Mouse (Mus musculus): ENCODE data around the gene Cap1. TPM values are rescaled to one million over a fixed set of nuclear protein-coding genes. Genes with fewer than 3 reads are reported as not detected.

The Cap1 gene
- polyA plus RNA-seq, 1 experiment from 2014 or later: 43.1 TPM

DNA sequence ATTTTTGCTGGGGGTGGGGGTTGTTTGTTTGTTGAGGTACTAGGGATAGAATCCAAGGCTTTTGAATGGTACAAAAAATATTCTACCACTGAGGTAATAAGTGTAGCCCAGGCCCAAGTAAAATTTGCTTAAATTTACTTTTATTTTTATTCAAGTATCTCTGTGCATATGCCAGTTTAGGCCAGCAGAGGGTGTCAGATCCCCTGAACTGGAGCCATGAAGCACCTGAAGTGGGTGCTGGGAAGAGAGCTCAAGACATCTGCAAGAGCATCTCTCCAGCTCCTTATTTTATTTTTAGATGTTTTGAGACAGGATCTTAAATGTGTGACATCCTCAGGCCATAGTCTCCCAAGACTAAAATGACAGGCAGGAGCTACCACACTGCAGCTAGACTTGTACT is 15.8 kb downstream of the Cap1 start:
- H3K4me3 ChIP-seq (replicated peaks): no peak overlapping the region
- ATAC-seq (ENCODE audit: insufficient number of reproducible peaks, insufficient read depth, low FRiP score, low TSS enrichment, low read depth): no peak
- no peak overlapping the region for H3K9ac ChIP-seq (replicated peaks)
- H3K36me3 ChIP-seq: peaks cover 67% of the 10 kb centered on the region
- no peak overlapping the region for H3K4me2 ChIP-seq
- H3K27me3 ChIP-seq: no peaks in the 10 kb centered on the region
- H3K9me3 ChIP-seq: no peaks in the 10 kb centered on the region
- no peaks in the 10 kb centered on the region for H3K4me1 ChIP-seq (replicated peaks)
- no peak overlapping the region for H3K27ac ChIP-seq

DNA sequence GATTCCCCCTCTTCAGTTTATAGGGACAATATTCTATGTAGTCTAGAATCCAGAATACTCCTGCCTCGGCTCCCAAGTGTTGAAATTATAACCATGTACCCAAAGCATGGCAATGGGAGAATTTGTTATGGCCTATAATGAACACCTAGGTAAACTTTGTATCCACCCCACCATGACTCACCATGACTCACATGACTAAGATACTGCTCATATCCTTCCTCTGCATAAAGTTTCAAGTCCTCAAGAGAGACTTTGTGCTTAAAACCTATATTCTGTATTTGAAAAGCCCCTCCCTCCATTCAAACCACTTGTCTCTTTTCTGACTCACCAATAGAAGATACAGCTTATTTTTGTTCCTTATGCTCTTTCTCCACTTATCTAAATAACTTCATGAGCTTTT is 17.8 kb downstream of the Cap1 start:
- H3K27me3 ChIP-seq: no peaks in the 10 kb centered on the region
- no peaks in the 10 kb centered on the region for H3K4me1 ChIP-seq (replicated peaks)
- H3K9ac ChIP-seq (replicated peaks): no peak overlapping the region
- H3K27ac ChIP-seq: no peak overlapping the region
- ATAC-seq (ENCODE audit: insufficient number of reproducible peaks, insufficient read depth, low FRiP score, low TSS enrichment, low read depth): no peak
- H3K4me3 ChIP-seq (replicated peaks): no peak overlapping the region
- WGBS: 96% methylated on average over 1 of the region's 1 CpGs
- H3K36me3 ChIP-seq: peaks cover 87% of the 10 kb centered on the region
- H3K4me2 ChIP-seq: no peak overlapping the region
- no peaks in the 10 kb centered on the region for H3K9me3 ChIP-seq

DNA sequence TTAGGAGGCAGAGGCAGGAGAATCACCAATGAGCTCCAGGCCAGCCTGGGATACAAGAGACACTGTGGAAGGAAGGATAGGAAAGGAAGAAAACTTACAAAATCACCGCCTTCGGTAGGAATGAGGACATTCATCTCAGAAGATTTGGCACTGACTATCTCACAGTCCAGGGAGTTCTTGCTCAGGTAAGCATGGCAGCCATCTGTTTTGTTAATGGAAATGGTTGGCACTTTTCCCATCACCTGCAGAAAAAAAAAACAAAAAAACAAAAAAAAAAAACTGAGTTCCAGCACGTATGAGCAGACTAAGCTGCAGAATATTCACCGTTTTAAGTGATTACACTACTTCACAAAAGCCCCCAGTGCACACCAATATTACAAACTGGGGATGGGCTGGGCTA is 24.0 kb downstream of the Cap1 start:
- no peaks in the 10 kb centered on the region for H3K9me3 ChIP-seq
- no peaks in the 10 kb centered on the region for H3K4me1 ChIP-seq (replicated peaks)
- ATAC-seq (ENCODE audit: insufficient number of reproducible peaks, insufficient read depth, low FRiP score, low TSS enrichment, low read depth): no peak
- no peaks in the 10 kb centered on the region for H3K27me3 ChIP-seq
- no peak overlapping the region for H3K27ac ChIP-seq
- H3K9ac ChIP-seq (replicated peaks): no peak overlapping the region
- no peak overlapping the region for H3K4me2 ChIP-seq
- 93% methylated on average over 4 of the region's 4 CpGs for WGBS
- peaks cover 87% of the 10 kb centered on the region for H3K36me3 ChIP-seq
- H3K4me3 ChIP-seq (replicated peaks): no peak overlapping the region

DNA sequence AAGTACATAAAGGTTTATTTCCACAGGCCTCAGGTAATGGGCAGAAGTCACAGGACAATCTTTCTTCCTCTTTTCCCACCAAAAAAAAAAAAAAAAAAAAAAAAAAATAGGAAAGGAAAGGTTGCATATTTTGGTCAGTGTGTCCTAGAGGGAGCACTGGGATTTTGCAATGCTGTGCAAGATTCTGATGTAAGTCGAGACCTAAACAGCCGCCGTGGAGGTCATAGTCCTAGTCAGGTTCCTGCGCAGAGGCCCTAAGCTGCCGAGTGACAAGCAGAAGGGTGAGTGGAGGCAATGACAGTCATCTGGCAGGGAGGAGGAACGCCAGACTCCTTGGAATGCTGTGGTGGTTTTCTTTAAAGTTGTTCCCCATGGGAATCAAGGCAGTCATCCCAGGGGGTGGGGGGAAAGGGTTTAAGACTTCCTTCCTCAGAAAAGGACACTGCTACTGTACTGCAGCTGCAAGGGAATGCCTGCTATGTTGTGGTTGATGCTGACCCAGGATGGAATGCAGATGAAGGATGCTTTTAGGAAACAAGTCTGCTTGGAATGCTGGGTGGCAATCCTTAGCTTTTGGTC is 26.7 kb downstream of the Cap1 start:
- no peak for ATAC-seq (ENCODE audit: insufficient number of reproducible peaks, insufficient read depth, low FRiP score, low TSS enrichment, low read depth)
- WGBS: 84% methylated on average over 6 of the region's 6 CpGs
- no peak overlapping the region for H3K9ac ChIP-seq (replicated peaks)

DNA sequence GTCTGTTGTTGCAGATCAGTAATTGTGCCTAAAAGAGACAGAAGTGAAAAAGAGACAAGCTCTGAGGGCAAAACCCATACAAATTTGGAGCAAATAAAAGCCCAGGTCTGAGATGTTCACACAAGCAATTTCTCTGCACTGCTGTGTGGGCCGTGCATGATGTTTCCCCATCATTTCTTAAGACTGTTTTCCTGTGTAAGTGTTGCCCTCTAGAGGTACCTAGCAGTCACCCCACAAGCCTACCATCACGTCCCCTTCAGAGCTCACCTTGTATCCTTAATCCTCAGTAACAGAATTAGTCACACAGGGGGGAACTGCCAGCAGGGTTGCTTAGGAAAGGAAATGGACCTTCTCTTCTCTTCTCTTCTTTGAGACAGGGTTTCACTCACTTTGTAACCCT is 27.9 kb downstream of the Cap1 start:
- no peak overlapping the region for H3K9ac ChIP-seq (replicated peaks)
- no peak overlapping the region for H3K27ac ChIP-seq
- H3K9me3 ChIP-seq: no peaks in the 10 kb centered on the region
- no peak overlapping the region for H3K4me2 ChIP-seq
- no peaks in the 10 kb centered on the region for H3K4me1 ChIP-seq (replicated peaks)
- peaks cover 78% of the 10 kb centered on the region for H3K36me3 ChIP-seq
- H3K4me3 ChIP-seq (replicated peaks): no peak overlapping the region
- 63% methylated on average over 2 of the region's 2 CpGs for WGBS
- ATAC-seq (ENCODE audit: insufficient number of reproducible peaks, insufficient read depth, low FRiP score, low TSS enrichment, low read depth): no peak
- H3K27me3 ChIP-seq: no peaks in the 10 kb centered on the region

More for the DNA sequence above, 26.7 kb downstream of the Cap1 start:
- Histone ChIP-seq H3K4me2 (no peak overlapping the region), H3K36me3 (peaks cover 88% of the 10 kb centered on the region), H3K9me3 (no peaks in the 10 kb centered on the region), H3K27me3 (no peaks in the 10 kb centered on the region), H3K4me1 (replicated peaks) (no peaks in the 10 kb centered on the region), H3K4me3 (replicated peaks) (no peak overlapping the region), H3K27ac (no peak overlapping the region)

DNA sequence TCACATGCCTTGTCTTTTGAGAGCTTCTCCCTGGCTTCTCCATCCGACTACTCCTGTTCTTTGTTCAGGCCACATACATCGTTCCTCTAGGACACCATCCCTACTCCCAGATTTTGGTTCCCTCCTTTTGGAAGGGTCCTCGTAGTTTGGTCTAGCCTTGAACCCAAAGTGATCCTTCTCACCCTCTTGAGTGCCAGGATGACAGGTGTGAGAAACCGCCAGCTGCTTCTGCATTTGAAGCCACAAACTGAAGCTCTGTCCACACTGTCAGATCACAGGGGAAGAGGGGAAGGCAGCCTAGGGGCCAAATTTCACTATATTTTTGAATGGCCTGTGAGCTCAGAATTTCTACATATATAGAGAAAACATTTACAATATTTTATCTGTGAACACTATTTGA is 31.1 kb downstream of the Cap1 start:
- Histone ChIP-seq H3K27me3 (no peaks in the 10 kb centered on the region), H3K4me3 (replicated peaks) (no peak overlapping the region), H3K36me3 (peaks cover 69% of the 10 kb centered on the region), H3K9me3 (no peaks in the 10 kb centered on the region), H3K4me1 (replicated peaks) (no peaks in the 10 kb centered on the region), H3K27ac (no peak overlapping the region), H3K4me2 (no peak overlapping the region), H3K9ac (replicated peaks) (no peak overlapping the region)
- WGBS: 89% methylated on average over 4 of the region's 4 CpGs
- no peak for ATAC-seq (ENCODE audit: insufficient number of reproducible peaks, insufficient read depth, low FRiP score, low TSS enrichment, low read depth)

DNA sequence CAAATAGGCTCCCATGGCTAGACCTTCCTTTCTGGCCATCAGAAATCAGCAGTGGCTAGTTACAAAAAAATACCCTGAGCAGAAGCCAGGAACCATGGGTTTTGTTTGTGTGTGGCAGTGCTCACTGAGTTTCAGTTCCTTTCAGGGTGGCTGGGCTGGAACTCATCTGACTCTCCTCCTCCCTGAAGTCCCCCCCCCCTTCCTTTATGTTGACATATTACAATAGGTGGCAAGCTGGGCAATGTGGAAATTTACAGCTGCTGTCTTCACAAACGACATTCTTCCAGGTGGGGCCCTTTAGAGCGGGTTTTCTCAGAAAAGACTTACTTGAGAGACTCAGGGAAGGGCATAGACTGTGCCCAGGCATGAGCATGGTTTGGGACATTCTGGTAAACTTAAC is 32.2 kb downstream of the Cap1 start:
- Histone ChIP-seq H3K36me3 (peaks cover 70% of the 10 kb centered on the region), H3K27ac (no peak overlapping the region), H3K4me1 (replicated peaks) (no peaks in the 10 kb centered on the region), H3K27me3 (no peaks in the 10 kb centered on the region), H3K9me3 (no peaks in the 10 kb centered on the region), H3K9ac (replicated peaks) (no peak overlapping the region), H3K4me3 (replicated peaks) (no peak overlapping the region), H3K4me2 (no peak overlapping the region)
- ATAC-seq (ENCODE audit: insufficient number of reproducible peaks, insufficient read depth, low FRiP score, low TSS enrichment, low read depth): no peak
- 44% methylated on average over 2 of the region's 2 CpGs for WGBS

DNA sequence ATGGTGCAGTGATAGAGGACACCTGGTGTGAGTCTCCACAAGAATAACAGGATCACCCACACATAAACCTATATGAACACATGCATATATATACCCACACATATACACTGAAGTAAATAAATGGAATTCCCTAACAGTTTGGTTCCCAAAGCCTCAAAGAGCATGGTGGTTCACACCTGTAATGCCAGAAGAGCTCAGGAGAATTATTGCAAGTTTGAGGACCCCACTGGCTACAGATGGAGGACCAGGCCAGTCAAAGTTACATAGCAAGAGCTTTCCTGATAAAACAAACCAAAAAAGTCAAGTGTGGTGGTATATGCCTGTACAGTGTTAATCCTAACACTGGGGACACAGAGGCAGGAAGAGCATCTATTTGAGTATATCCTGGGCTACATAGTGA is 34.3 kb downstream of the Cap1 start:
- H3K4me1 ChIP-seq (replicated peaks): no peaks in the 10 kb centered on the region
- ATAC-seq (ENCODE audit: insufficient number of reproducible peaks, insufficient read depth, low FRiP score, low TSS enrichment, low read depth): no peak
- H3K27ac ChIP-seq: no peak overlapping the region
- H3K9me3 ChIP-seq: no peaks in the 10 kb centered on the region
- H3K9ac ChIP-seq (replicated peaks): no peak overlapping the region
- no peak overlapping the region for H3K4me2 ChIP-seq
- peaks cover 70% of the 10 kb centered on the region for H3K36me3 ChIP-seq
- no peak overlapping the region for H3K4me3 ChIP-seq (replicated peaks)
- H3K27me3 ChIP-seq: no peaks in the 10 kb centered on the region

DNA sequence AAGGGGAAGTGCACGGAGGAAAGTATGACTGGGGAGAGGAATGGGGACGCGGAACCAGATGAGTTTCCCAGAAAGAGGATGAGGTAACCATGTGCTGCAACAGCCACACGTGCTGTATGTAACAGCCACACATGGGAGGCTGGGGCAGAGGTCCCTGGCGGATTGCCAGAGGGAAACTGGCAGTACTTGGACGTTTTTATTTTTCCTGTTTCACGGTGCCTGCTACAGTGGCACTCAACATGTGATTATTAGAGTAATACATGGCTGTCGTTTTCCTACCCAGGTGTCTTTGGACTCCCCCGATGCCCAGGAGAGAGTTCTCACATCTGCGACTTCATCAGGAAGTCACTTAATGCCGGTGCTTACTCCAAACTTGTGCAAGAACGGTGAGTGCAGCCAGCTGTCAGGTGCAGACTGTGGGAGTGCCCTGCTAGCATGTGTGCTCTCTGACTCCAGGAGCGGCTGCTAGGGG is 37.7 kb downstream of the Cap1 start:
- Histone ChIP-seq H3K36me3 (peaks cover 72% of the 10 kb centered on the region), H3K9ac (replicated peaks) (no peak overlapping the region), H3K4me3 (replicated peaks) (no peak overlapping the region), H3K4me2 (no peak overlapping the region), H3K4me1 (replicated peaks) (no peaks in the 10 kb centered on the region), H3K27me3 (no peaks in the 10 kb centered on the region), H3K27ac (peak overlapping the region; percentile 20; the same call in 1 of the 2 replicates), H3K9me3 (no peaks in the 10 kb centered on the region)
- WGBS: 57% methylated on average over 13 of the region's 13 CpGs
- peak; percentile 81 for ATAC-seq (ENCODE audit: insufficient number of reproducible peaks, insufficient read depth, low FRiP score, low TSS enrichment, low read depth)

DNA sequence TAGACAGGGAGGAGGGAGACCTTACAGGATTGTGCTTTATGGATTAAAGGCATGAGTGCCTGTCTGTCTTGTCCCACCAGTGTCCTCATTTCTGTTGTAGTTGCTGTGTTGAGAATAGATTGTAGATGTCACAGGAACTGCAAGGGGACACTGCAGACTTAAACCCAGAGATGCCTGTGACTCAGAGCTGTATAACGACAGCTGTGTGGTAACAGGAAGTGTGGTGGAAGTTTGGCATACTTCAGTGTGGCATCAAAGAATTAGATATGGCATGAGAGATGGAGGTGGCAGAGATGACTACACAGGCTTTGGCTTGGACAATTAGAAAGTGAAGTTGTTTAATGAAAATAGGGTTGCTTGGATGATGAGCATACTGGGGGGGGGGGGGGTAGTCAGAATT is 47.4 kb downstream of the Cap1 start:
- no peaks in the 10 kb centered on the region for H3K9me3 ChIP-seq

DNA sequence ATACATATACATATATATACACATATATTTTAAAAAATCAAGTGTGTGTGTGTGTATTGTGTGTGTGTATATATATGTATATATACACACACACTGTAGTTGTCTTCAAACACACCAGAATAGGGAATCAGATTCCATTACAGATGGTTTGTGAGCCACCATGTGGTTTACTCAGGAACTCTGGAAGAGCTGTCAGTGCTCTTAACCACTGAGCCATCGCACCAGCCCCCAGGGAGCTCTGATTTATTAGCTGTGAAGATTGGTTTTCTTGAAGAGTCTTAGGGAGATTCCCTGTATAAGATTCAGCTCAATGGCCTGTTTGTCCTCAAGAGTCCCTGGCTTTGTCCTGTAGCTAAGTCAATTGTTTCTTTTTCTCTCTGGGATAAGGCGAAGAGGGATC is 47.9 kb downstream of the Cap1 start:
- Histone ChIP-seq H3K4me2 (no peak overlapping the region), H3K9me3 (no peaks in the 10 kb centered on the region), H3K27me3 (no peaks in the 10 kb centered on the region), H3K27ac (no peak overlapping the region), H3K9ac (replicated peaks) (no peak overlapping the region), H3K4me1 (replicated peaks) (peaks cover 15% of the 10 kb centered on the region), H3K36me3 (peaks cover 19% of the 10 kb centered on the region; the same call in 1 of the 2 replicates), H3K4me3 (replicated peaks) (no peak overlapping the region)
- ATAC-seq (ENCODE audit: insufficient number of reproducible peaks, insufficient read depth, low FRiP score, low TSS enrichment, low read depth): no peak
- WGBS: 83% methylated on average over 2 of the region's 2 CpGs

More for the DNA sequence above, 47.4 kb downstream of the Cap1 start:
- H3K4me3 ChIP-seq (replicated peaks): no peak overlapping the region
- H3K4me1 ChIP-seq (replicated peaks): peaks cover 15% of the 10 kb centered on the region
- ATAC-seq (ENCODE audit: insufficient number of reproducible peaks, insufficient read depth, low FRiP score, low TSS enrichment, low read depth): no peak
- no peak overlapping the region for H3K27ac ChIP-seq
- H3K9ac ChIP-seq (replicated peaks): no peak overlapping the region
- 75% methylated on average over 1 of the region's 1 CpGs for WGBS
- no peaks in the 10 kb centered on the region for H3K27me3 ChIP-seq
- H3K4me2 ChIP-seq: no peak overlapping the region
- H3K36me3 ChIP-seq: peaks cover 19% of the 10 kb centered on the region; the same call in 1 of the 2 replicates

DNA sequence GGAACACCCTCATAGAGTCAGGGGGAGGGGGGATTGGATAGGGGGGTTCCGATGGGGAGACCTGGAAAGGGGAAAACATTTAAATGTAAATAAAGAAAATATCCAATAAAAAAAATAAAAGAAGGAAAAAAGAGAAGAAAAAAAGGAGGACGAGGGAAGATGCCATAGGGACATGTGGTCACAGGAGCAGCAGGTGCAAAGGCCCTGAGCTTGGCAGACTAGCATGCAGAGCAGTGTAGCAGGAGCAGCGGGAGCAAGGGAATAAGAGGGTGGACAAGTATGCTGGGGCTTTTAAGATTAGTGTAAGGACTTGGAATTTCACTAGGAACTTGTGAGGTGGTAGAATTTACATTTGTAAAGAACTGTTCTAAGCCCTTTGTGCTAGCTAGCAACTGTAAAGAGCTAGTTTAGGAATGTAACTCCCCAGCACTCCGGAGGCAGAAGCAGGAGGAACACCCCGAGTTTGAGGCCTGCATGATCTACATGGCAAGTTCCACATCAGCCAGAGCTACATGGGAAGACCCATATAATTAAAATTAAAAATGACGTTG is 48.6 kb downstream of the Cap1 start:
- WGBS: 72% methylated on average over 6 of the region's 6 CpGs

More for the DNA sequence above, 48.6 kb downstream of the Cap1 start:
- peak overlapping the region; percentile 72 for H3K4me2 ChIP-seq
- H3K4me1 ChIP-seq (replicated peaks): peaks cover 15% of the 10 kb centered on the region
- no peaks in the 10 kb centered on the region for H3K9me3 ChIP-seq
- H3K4me3 ChIP-seq (replicated peaks): peak overlapping the region; percentile 74; the same call in 1 of the 2 replicates
- no peak overlapping the region for H3K27ac ChIP-seq
- H3K9ac ChIP-seq (replicated peaks): 0 out of 2 replicates have a peak overlapping the region, but pooled peaks have one; percentile 79
- ATAC-seq (ENCODE audit: insufficient number of reproducible peaks, insufficient read depth, low FRiP score, low TSS enrichment, low read depth): no peak
- no peaks in the 10 kb centered on the region for H3K27me3 ChIP-seq
- peaks cover 17% of the 10 kb centered on the region; the same call in 1 of the 2 replicates for H3K36me3 ChIP-seq
